Mouse (Mus musculus) liver, embryonic 15.5 days (tissue): ENCODE measurements at regions not wholly inside any gene's neighbourhood (a gene's known extent, or its start where the extent isn't known, plus 50 kb on each side); places are given as distances from the start of the nearest gene placed in this dataset.

Experiments used
- ATAC-seq: fragments of 200-750 bp; cut with Nextera tagmentation; 2 replicates; pipeline ENCODE4 v1.8.0; 2017; ENCODE audit warnings: moderate number of reproducible peaks, mild to moderate bottlenecking, moderate library complexity; ENCODE audit not compliant: insufficient read depth
- H3K27ac ChIP-seq: fragments of 300-500 bp; sonication (generic); replicated peaks from 2 replicates; pipeline ENCODE4 v1.5.1; 2015; ENCODE audit warnings: mild to moderate bottlenecking, inconsistent platforms
- H3K27me3 ChIP-seq: fragments of 300-500 bp; sonication (generic); 2 replicates; pipeline ENCODE4 v1.6.1; 2015; ENCODE audit warnings: mild to moderate bottlenecking, inconsistent platforms
- H3K36me3 ChIP-seq: fragments of 300-500 bp; sonication (generic); replicated peaks from 2 replicates; pipeline ENCODE4 v1.6.1; 2015; ENCODE audit warnings: moderate library complexity, mild to moderate bottlenecking, inconsistent platforms
- H3K4me1 ChIP-seq: fragments of 300-500 bp; sonication (generic); replicated peaks from 2 replicates; pipeline ENCODE4 v1.6.1; 2015; ENCODE audit warnings: inconsistent platforms
- H3K4me2 ChIP-seq: fragments of 300-500 bp; sonication (generic); 2 replicates; pipeline ENCODE4 v1.6.1; 2015; ENCODE audit warnings: moderate library complexity, mild to moderate bottlenecking, inconsistent platforms
- H3K4me3 ChIP-seq: fragments of 300-500 bp; sonication (generic); replicated peaks from 2 replicates; pipeline ENCODE4 v1.5.1; 2015; ENCODE audit warnings: mild to moderate bottlenecking, inconsistent platforms
- H3K9ac ChIP-seq: fragments of 300-500 bp; sonication (generic); 2 replicates; pipeline ENCODE4 v1.6.1; 2015; ENCODE audit warnings: moderate library complexity, mild to moderate bottlenecking, inconsistent platforms
- H3K9me3 ChIP-seq: fragments of 300-500 bp; sonication (generic); replicated peaks from 2 replicates; pipeline ENCODE4 v1.6.1; 2016; ENCODE audit warnings: inconsistent platforms
- WGBS: fragments of 180-500 bp; shearing (Covaris S2); methylation state at CpG from one replicate; pipeline ENCODE4 v1.1.7; 2015; ENCODE audit warnings: mixed read lengths; ENCODE audit not compliant: insufficient replicate concordance; 5-methylcytosine and 5-hydroxymethylcytosine counted together

DNA sequence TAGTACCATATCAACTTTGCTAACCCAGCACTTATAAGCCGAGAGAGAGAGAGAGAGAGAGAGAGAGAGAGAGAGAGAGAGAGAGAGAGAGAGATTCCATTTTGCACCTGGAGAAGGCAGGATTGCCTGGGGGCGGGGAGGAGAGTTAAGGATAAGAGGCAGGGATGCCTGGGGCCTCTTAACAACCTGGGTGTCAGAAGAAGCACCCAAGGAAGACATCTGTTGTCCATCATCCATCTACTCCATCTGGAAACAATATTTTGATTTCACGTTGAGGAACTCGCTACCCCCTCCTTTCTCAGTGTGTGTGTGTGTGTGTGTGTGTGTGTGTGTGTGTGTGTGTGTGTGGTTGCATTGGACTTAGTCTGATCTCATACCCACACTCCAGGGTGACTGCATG, 232.8 kb downstream of the Mreg start:
- Histone ChIP-seq H3K27me3 (no peaks in the 10 kb centered on the region), H3K36me3 (no peaks in the 10 kb centered on the region), H3K4me3 (no peak overlapping the region), H3K9me3 (no peaks in the 10 kb centered on the region), H3K4me2 (no peak overlapping the region), H3K9ac (no peak overlapping the region), H3K27ac (no peak overlapping the region), H3K4me1 (no peaks in the 10 kb centered on the region)
- ATAC-seq, result no peak
- WGBS, result 75% methylated on average over 4 of the region's 4 CpGs

DNA sequence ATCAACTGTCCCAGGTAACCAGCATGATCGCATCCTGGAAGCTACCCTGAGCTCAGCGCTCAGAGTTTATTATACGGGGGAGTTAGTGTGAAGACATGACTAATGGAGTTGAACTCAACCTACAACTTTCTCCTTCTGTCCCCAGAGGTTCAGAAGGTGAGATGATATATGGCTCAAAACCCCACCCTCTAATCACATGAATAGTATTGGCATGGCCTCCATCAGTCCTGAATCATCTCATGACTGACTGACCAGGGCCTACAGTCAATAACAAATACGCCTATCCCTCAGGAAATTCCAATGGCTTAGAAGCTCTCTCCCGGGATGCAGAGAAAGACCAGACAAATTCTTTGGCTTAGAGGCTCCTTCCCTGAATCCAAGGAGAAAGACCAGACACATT, 234.7 kb downstream of the Mreg start:
- Histone ChIP-seq H3K9me3 (no peaks in the 10 kb centered on the region), H3K27ac (no peak overlapping the region), H3K9ac (no peak overlapping the region), H3K4me1 (no peaks in the 10 kb centered on the region), H3K36me3 (no peaks in the 10 kb centered on the region), H3K4me2 (no peak overlapping the region), H3K27me3 (no peaks in the 10 kb centered on the region), H3K4me3 (no peak overlapping the region)
- ATAC-seq, result no peak
- WGBS, result 71% methylated on average over 5 of the region's 5 CpGs

DNA sequence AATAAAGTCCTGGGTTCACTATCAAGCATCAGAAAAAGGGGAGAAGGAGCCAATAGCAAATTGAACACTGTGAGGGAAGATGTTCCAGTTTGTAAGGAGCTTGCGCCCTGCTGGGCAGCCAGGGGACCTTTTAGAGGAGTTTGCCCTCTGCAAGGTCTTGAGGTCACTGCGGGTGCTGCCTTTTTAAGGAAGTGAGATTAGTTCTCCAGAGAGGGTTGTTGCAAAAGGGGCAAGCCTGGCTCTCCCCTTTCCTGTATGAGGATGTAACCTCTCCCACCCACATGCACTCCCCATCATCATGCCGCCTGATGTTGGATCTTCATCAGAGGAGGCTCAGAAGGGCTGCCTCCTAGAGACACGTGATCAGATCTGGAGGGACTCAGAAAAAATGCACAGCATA, 237.4 kb downstream of the Mreg start:
- WGBS, result 27% methylated on average over 4 of the region's 4 CpGs
- Histone ChIP-seq H3K36me3 (no peaks in the 10 kb centered on the region), H3K4me3 (no peak overlapping the region), H3K4me2 (no peak overlapping the region), H3K9me3 (no peaks in the 10 kb centered on the region), H3K4me1 (no peaks in the 10 kb centered on the region), H3K27ac (no peak overlapping the region), H3K9ac (no peak overlapping the region), H3K27me3 (no peaks in the 10 kb centered on the region)
- no peak; the same call in 1 of the 2 replicates for ATAC-seq

DNA sequence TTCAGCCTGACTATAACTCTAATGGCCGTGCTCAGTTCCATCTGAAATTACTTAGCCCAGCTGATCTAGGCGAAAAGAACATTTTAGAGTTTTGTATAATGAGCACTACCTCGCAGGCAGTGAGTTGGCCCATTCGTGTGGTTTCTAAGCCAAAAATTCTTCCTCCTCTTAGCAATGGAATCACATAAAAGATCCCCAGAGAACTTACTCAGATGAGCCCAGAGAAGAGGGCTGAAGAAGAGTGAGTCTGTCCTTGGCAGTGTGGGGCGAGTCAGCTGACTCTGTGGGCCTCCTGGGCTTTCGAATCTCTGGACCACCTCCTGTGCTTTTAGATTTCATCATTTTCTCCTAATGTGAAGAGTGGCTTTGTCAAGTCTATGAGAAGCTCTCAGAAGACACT, 240.2 kb downstream of the Mreg start:
- Histone ChIP-seq H3K4me1 (no peaks in the 10 kb centered on the region), H3K4me3 (no peak overlapping the region), H3K27me3 (no peaks in the 10 kb centered on the region), H3K27ac (no peak overlapping the region), H3K36me3 (no peaks in the 10 kb centered on the region), H3K9ac (no peak overlapping the region), H3K4me2 (no peak overlapping the region), H3K9me3 (no peaks in the 10 kb centered on the region)
- 68% methylated on average over 6 of the region's 6 CpGs for WGBS
- ATAC-seq, result no peak

DNA sequence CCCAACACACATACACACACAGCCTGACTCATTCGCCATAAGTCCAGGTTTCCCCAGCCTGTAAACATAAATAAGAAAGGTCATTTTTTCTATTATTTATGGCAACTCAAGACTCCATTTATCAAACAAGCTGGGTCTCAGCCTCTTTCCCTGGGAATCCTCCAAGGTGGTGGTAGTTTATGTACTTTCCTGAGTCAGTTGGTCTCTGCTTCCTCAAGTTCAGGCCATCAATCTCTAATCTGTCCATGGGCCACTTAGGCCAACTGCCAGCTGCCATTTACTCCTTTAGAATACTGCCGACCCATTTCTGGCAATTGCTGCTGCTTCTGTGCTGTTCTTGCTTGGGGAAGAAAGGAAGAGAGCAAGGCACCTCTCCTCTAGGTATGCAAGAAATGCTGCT, 241.3 kb downstream of the Mreg start:
- no peaks in the 10 kb centered on the region for H3K4me1 ChIP-seq
- no peak for ATAC-seq

DNA sequence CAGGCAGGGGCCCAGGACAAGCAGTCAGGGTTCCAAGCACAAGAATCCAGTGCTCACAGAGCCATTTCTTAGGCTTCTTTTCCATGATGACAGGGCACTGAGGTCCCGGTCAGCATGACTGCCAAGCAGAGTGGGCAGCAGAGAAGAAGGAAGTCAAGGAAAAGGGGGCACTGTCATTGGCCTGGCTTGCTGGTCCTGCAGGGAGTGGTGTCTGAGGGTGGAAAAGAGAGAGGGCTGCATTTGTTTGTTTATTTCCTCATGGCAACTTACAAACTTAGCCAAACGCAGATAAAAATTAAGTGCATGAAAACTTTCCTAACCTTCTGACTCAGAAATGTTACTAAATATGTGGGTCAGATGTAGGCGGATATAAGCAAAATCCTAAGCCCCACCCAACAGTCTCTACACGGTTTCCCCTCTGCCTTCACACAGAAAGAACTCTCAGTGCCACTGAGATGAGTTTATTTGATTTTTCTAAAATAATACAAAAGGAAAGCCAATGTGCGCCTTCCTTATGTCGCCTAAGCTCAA, 244.5 kb downstream of the Mreg start:
- Histone ChIP-seq H3K27ac (no peak overlapping the region), H3K9me3 (no peaks in the 10 kb centered on the region), H3K4me2 (no peak overlapping the region), H3K4me3 (no peak overlapping the region), H3K9ac (no peak overlapping the region), H3K36me3 (no peaks in the 10 kb centered on the region), H3K27me3 (no peaks in the 10 kb centered on the region), H3K4me1 (no peaks in the 10 kb centered on the region)
- no peak for ATAC-seq
- 73% methylated on average over 6 of the region's 6 CpGs for WGBS

More for the DNA sequence above, 241.3 kb downstream of the Mreg start:
- Histone ChIP-seq H3K9me3 (no peaks in the 10 kb centered on the region), H3K4me2 (no peak overlapping the region), H3K4me3 (no peak overlapping the region), H3K9ac (no peak overlapping the region), H3K27me3 (no peaks in the 10 kb centered on the region), H3K36me3 (no peaks in the 10 kb centered on the region), H3K27ac (no peak overlapping the region)
- 42% methylated on average over 2 of the region's 2 CpGs for WGBS

DNA sequence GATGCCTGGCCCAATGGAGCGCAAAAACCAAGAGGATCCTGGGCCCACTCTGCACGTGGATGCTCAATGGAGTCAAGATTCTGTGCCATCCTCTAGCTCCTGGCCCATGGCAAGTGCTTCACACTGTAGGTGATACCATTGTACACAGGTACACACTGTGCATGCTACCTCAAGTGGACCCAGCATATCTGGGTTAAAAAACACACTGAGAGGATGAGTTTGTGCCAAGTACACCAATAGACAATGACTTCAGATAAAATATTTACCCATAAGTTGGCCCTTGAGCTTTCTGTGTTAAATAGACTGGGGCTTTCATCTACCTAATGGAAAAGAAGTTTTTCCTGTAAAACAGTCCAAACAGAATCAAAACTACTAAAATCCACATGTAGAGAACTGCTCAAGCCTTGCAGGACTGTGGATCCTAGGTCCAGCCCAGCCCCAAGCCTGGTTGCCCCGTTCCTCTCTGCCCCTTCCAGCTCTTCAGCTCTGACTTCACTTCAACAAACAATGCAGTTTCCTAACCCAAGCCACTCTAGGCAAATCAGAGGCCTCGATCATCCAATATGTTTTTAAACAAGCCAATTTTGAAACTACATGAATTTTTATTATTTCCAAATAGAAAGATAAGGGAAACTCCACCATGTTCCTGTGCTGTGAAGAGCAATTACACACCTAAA, 247.5 kb downstream of the Mreg start:
- no peak overlapping the region for H3K4me2 ChIP-seq
- no peak overlapping the region for H3K27ac ChIP-seq
- WGBS, result 65% methylated on average over 4 of the region's 4 CpGs
- no peak overlapping the region for H3K9ac ChIP-seq
- no peaks in the 10 kb centered on the region for H3K4me1 ChIP-seq
- ATAC-seq, result no peak
- no peak overlapping the region for H3K4me3 ChIP-seq
- no peaks in the 10 kb centered on the region for H3K36me3 ChIP-seq
- no peaks in the 10 kb centered on the region for H3K27me3 ChIP-seq
- H3K9me3 ChIP-seq, result no peaks in the 10 kb centered on the region

DNA sequence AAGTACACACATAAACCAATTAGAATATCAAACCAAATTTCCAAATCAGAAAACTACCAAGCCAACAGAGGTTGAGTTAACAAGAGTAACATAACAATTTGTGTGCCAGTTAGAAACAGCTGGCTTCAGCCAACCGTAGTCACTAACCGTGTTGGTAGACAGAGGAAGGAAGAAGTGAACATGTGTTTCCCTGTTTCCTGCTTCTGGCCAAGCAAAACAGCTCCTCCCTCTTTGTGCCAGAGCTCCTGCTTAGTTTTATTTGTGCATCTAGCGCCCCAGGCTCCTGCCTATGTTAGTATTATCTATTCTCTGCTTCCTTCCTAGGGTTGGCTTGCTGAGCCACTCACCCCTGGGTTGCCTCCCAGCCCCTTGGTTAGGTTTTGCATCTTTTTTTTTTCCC, 255.2 kb downstream of the Mreg start:
- Histone ChIP-seq H3K4me3 (no peak overlapping the region), H3K36me3 (no peaks in the 10 kb centered on the region), H3K4me2 (no peak overlapping the region), H3K27ac (no peak overlapping the region), H3K9ac (no peak overlapping the region), H3K4me1 (peaks cover 5% of the 10 kb centered on the region), H3K27me3 (no peaks in the 10 kb centered on the region), H3K9me3 (no peaks in the 10 kb centered on the region)
- ATAC-seq, result no peak
- WGBS, result 18% methylated on average over 3 of the region's 3 CpGs

DNA sequence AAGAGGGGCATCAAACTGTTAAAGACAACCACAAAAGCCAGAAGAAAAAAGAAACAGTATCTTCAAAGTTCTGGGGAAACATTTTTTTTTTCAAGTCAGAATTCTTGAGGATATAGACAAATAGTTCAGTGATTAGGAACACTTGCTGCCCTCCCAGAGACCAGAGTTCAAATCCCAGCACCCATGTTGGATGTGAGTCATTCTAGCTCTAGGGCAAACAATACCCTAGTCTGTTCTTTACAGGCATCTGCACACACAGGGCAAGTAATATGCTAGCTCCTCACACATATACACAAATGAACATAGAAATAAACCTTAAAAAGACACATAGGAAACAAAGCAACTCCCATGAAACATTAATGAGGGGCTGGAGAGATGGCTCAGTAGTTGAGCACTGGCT, 256.8 kb downstream of the Mreg start:
- Histone ChIP-seq H3K9me3 (no peaks in the 10 kb centered on the region), H3K36me3 (no peaks in the 10 kb centered on the region), H3K9ac (no peak overlapping the region), H3K4me1 (peaks cover 5% of the 10 kb centered on the region), H3K27me3 (no peaks in the 10 kb centered on the region), H3K4me3 (no peak overlapping the region), H3K27ac (no peak overlapping the region), H3K4me2 (no peak overlapping the region)
- ATAC-seq, result no peak

DNA sequence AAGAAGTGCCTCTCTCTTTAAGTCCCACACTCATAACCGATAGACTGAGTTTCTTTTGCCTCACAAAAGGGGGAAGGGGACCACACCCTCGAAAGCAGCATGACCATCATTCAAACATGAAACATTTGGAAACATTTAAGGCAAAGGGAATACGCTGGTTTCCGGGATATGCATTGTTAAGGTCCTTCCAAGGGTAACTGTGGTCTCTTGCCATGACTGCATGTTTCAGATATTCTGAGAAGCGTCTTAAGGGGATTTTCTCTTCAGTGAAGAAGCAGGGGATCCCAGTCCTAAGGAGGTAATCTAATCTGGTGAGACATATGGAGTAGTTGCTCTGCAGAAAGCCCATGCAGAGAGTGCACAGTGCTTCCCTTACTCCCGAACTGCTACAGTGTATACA, 258.8 kb downstream of the Mreg start:
- Histone ChIP-seq H3K36me3 (no peaks in the 10 kb centered on the region), H3K4me2 (no peak overlapping the region), H3K4me3 (no peak overlapping the region), H3K27ac (no peak overlapping the region), H3K9me3 (no peaks in the 10 kb centered on the region), H3K4me1 (peaks cover 5% of the 10 kb centered on the region), H3K9ac (no peak overlapping the region), H3K27me3 (no peaks in the 10 kb centered on the region)
- WGBS, result 48% methylated on average over 6 of the region's 6 CpGs
- ATAC-seq, result no peak

DNA sequence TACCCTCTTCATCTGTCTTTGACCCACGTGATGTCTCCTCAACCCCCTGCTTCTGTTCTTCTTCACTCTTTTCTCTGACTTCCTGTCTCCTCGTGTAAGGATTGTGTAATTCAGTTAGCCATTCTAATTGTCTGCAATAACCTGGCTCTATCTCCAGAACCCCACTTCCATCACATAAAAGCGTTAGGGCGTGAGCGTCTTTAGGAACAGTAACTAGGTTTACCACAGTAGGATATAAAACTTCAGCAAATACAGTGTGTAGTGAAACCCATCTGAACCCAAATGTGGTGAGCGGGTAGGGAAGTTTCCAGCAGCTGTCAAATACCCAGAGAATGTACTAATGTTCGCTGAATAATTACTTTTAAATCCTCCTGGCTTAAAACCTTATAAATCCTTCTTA, 262.6 kb downstream of the Mreg start:
- ATAC-seq, result no peak
- Histone ChIP-seq H3K4me1 (no peaks in the 10 kb centered on the region), H3K4me2 (no peak overlapping the region), H3K9ac (no peak overlapping the region), H3K36me3 (no peaks in the 10 kb centered on the region), H3K27me3 (no peaks in the 10 kb centered on the region), H3K27ac (no peak overlapping the region), H3K9me3 (no peaks in the 10 kb centered on the region), H3K4me3 (no peak overlapping the region)
- WGBS, result 54% methylated on average over 7 of the region's 7 CpGs

DNA sequence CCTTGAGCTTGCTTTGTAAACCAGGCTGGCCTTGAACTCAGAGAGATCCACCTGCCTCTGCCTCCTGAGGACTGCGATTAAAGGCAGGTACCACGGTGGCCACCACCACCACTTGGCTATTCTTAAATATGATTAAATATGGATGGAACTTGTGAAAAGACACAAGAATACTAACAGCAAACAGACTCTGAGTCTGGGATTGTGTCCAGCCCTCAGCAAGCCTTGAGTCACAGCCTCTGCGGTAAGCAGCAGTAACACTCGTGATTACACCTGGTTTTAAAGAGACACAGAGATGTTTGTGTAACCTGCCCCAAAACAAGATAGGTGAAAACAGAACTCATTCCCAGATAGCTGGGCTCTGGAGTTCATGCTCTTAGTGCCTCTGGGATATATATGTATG, 263.4 kb downstream of the Mreg start:
- no peaks in the 10 kb centered on the region for H3K9me3 ChIP-seq
- WGBS, result 75% methylated on average over 4 of the region's 4 CpGs
- H3K27ac ChIP-seq, result no peak overlapping the region
- no peak overlapping the region for H3K9ac ChIP-seq
- no peaks in the 10 kb centered on the region for H3K36me3 ChIP-seq
- no peaks in the 10 kb centered on the region for H3K27me3 ChIP-seq
- no peak overlapping the region for H3K4me2 ChIP-seq
- no peaks in the 10 kb centered on the region for H3K4me1 ChIP-seq
- H3K4me3 ChIP-seq, result no peak overlapping the region
- ATAC-seq, result no peak
